Mouse (Mus musculus) right cerebral cortex, adult 18-20 months (tissue): ENCODE results near the gene Snrnp70.
"Not testable (repeated sequence)": the region's sequence is repeated elsewhere in the genome, so short reads cannot be mapped to it uniquely, and the experiment has no call there.

Experiments used
- DNase-seq: peaks from one replicate; pipeline ENCODE4 v3.0.0; 2022; ENCODE audit warnings: mixed read lengths

The Snrnp70 gene

DNA sequence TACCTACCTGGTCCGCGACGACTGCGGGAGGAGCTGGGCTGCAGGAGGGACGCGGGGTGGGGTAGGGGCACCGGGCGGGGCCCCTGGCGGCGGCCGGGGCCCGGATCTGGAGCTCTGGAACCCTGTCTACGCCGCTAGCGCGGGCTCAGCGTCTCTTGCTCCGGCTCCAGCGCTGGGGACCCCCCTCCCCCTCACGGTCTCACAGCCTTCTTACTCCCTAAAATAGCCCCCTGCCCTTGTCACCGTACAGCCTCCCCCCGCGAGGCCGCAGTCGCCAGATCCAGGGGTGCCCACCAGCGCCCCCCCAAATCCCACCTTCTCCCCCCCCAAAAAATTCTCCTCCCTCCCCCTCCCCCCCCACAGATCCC is 28.9 kb downstream of the Snrnp70 start, which contains the start of gene Ppfia3:
Gene Ppfia3, minus strand, starts transcription at position 368 of the 368 bp plus-strand sequence.
- no peak for DNase-seq

DNA sequence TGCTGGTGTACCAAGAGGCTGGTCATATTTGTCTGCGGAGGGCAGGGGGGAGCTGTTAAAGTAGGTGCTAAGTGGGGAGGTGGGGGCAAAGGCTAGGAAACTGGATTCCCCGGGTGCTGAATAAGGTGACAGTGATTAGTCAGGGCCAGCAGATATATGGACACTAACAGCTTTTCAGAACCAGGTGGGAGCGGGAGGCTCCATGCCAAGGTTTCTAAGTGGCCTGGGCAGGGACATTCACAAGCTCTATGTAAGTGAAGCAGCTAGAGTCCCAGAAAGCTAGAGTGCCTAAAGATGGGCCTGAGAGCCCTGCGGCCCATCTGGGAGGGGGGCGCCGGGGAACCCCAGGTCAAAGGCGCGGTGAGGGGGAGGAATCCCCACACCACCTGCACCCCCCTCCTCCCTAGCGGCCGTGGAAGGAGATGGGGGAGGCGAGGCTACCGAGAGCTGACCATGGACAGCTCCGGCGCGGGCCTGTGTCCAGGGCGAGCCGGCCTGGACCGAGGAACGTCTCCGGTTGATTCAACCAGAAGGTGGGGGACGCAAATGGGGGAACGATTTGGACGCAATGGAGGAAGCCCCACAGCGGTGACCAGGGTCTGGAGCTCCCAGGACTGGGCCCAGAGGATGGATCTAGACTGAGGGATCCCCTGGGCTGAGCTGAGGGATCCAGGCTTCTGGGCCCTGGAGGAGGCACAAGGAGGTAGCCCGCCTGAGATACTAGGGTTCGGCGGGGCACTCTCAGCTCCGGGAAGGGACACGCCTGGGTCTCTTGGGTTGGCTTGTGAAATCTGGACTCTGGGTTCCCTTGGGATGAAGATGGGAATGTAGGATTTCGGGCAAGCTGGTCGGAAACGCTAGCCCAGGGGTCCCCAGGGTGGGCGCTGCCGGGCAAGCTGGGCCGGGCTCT is 29.5 kb downstream of the Snrnp70 start:
- no peak for DNase-seq

DNA sequence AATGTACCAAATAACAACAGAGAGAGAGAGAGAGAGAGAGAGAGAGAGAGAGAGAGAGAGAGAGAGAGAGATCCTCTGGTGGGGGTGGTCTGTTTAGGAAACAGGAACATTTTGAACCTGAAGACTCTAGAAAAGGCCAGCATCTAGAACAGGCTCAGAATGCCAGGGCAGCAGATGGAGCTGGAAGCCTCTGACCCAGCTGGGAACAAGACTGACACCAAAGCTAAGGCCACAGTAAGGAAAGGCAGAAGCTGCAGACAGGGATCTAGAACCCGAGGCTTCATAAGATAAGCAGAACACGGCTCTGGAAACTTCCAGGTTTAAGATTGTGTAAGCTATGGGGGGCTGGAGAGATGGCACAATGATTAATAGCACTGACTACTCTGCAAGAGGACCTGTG is 31.6 kb downstream of the Snrnp70 start:
- DNase-seq, result no peak

DNA sequence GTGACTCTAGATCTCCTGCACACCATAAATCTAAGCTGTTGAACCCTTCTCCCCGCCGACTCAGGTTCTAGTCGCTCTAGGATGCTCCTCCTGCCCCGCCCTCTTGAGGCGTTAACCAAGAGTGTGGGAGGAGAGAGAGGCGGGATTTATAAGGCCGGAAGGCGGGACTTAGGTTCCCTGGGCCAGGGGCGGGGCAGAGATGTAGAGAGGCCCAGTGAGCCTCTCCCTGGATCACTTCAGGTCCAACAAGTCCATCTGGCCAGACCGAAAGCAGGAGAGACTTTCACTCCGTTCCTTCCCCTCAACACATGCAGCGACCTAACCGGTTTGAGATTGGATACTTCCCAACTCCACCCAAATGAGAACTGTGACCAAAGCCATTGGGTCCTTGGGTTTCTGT is 32.7 kb downstream of the Snrnp70 start:
- DNase-seq, result no peak

DNA sequence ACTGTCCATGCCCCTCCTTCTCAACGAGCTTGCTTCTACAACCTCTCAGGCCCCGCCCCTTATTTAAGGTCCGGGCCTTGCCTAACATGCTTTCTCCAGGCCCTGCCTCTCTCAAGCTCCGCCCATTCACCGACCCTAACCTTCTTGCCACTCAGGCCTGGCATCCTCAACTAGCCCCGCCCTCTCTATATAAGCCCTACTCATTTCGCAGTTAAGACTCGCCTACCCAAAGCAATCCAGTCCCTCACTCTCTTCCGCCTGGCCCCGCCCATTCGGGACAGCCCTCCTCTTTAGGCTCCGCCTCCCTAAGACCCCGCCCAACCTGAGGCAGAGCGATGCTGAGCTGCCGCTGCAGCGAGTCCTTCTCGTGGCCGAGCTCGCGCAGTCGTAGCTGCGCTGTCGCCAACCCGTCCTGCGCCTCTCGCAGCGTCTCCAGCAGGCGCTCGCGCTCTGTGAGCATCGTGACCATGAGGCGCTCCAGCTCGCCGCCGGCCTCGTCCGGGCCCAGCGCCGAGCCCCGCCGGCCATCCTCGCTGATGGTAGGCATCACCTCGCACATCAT is 34.2 kb downstream of the Snrnp70 start:
- peak; percentile 89 for DNase-seq

DNA sequence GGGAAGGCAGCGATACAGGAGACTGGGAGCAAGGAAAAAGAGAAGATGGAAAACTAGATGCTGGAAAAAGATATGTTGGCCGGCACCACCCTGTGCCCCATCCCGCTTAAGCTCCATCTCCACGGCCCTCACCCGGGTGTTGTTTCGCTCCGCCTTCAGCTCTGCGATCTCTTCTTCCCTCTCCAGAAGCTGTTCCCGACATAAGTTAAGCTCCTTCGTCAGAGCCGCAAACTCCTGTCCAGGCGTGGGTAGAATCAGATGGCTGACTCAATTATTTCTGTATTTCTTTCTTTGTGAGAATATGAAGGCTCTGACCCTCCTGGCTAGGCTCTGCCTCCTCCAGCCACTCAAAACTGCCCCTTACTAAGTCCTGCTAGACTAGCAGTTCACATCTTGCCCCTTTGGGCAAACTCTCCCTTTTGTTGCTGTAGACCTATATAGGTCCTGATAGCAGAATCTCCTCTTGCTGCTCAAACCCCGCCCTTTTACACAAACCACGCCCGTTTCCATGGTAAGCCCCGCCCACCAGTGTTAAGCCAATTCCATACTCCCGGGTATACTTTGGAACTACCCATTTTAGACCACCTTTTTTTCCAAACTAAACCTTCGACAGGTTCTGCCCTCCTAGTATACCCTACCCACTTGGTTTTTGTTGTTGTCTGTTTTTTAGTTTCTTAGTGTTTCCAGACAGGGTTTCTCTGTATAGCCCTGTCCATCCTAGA is 35.0 kb downstream of the Snrnp70 start:
- DNase-seq, result no peak

DNA sequence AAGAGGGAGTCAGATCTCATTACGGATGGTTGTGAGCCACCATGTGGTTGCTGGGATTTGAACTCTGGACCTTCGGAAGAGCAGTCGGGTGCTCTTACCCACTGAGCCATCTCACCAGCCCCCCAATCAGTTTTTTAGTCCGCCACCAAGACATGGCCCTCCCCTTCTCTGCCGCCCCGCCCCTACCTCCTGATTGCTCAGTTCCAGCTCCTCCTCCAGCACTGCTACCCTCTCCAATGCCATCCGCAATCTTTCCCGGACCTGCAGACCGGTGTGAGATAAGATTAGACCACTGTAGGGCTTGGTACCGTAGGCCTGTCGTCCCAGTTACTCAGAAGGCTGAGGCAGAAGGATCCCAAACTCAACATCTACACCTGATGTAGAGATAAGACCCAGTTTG is 36.5 kb downstream of the Snrnp70 start:
- DNase-seq, result not testable (repeated sequence)

DNA sequence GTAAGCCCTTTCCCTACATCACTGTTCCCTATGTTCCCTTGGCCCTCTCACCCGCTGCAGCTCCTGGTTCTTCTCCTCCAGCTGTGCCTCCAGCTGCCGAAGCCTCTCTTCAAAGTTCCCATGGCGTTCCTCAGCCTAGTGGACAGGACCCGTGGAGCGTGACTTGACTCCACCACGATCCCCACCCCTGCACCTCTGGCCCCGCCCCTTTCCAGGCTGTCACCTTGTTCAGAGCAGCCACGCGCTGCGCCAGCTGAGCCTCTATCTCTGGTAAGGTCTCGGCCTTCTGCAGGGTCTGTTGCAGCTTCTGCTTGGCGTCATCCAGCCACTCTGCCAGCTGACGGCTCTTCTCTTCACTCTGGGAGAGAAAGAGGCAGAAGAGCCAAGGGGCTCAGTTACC is 39.5 kb downstream of the Snrnp70 start:
- no peak for DNase-seq

DNA sequence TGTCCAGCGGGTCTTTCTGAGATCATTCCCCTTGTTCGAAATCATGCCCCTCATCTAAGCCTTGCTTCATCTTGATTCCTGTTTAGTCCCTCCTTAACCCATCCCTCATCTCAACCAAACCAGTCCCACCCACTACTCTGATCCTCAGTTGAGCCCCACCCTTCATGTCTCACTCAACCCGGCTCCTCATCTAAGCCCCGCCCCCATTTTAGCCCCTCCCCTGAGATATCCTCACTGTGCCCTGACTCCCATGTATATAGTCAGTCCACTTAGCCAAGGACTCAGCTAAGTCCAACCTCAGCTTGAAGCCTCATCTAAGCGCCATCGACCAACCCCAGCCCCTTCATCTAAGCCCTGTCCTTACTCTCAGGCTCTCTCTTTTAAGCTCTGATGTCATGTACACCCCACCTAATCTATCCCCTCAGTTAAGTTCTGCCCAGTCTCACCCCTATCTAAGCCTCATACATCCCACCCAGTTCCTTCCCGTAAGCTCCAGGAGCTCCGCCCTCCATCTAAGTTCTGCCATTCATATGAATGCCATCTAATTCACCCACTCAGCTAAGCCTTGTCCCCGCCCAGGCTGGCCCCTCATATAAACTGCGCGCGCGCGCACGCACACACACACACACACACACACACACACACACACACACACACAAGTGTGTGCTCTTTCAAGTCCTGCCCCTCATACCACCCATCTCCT is 40.1 kb downstream of the Snrnp70 start:
- DNase-seq, result no peak

DNA sequence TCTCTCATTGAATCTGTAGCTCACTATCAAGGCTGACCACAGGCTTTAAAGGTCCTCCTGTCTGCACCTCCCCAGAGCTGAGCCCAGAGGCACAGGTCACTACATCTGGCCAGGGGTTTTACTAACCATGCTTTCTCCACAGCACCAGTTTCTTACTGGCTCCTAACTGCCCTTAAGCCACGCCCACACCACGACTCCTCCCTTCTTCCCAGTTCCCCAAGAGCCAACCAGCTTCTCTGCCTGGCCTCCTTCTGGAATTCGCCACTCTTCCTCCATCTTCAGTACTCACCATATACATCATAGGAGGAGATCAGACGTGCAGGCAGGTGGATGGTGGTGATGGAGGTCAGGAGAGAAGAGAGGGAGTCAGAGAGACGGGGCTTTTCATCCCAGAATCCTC is 42.5 kb downstream of the Snrnp70 start:
- DNase-seq, result no peak

DNA sequence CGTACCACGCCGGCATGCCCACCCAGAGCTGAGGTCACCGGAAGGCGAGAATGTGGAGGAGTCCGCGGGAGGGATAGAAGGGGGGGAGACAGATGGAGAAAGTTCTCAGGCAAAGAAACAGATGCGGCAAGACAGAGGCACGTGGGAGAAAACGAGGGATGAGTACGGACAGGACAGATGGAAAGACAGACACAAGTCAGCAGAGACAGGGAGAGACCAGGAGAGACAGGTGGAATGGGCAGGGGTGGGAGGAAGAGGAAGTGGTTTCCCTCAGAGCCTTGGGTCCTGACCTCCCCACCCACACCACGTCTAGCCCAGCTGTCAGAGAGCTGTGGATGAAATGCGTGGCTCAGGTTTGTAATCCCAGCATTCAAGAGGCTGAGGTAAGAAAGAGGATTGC is 48.6 kb downstream of the Snrnp70 start:
- no peak for DNase-seq

DNA sequence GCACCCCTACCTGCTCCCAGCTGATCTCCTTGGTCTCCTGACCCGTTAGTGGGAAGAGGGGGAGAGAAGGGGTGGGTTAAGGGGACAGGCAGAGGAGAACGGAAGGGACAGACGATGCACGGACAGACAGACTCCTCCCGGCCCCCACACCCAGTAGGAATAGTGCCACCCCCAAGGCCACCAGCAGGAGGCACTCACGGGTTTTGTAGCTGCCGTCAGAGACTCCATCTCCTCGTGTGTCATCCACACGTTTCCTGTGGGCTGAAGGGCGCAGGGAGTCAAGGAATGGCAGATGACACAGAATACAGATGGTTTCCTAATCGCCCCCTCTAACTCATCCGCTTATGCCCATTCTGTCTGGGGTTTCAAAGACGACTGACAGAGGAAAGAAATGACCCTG is 52.0 kb downstream of the Snrnp70 start:
- no peak for DNase-seq

DNA sequence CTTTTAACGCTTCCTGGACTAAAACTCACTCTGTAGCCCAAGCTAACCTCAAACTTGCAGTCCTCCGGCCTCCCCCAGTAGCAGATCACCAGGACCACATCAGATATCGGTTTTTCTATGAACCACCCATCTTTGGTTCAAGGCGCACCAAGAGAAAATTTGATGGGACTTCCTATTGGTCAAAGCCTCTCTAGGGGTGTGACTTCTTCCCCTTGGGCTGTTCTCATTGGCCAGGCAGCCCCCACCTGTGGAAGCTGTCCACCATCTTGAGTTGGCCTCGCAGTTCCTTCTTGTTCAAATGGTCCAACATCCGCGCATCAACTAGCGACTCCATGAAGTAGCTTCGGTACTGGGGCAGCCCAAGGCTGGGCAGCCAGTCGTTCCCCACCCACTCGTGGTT is 53.5 kb downstream of the Snrnp70 start:
- DNase-seq, result no peak

DNA sequence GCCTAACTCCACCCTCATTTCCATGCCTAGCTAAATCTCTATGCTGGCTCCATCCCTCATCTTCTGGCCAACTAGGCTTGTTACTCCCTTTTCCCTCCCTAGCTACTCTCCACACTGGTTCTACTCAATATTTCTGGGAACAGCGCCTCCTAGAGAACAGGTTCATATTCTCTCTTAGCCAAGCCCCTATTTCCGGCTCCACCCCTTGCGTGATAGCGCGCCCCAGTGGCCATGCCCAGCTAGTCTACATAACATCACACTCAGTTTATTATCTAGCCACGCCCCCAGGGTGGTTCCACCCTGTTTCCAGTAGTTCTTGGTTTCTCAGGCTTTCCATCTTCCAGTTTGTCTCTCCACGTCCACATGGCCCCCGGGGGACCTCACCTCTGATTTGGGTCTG is 54.2 kb downstream of the Snrnp70 start:
- peak; percentile 82 for DNase-seq

DNA sequence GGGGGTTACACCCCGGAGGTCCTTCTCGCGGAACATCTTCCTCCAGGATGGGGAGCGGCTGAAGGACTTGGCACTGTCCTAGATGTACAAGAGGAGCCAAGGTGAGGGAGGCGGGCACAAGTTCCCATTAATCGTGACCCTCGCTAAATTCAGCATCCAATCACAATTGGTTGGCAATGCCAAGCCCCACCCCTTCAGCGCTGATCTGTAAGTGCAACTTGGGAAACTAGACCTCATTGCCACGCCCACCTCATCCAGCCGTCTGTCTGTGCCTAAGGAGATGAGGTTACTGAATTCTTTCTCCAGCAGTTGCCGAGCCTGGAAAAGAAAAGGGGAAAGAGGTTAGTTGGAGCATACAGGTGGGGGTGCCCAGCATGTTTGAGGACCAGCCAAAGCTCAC is 54.9 kb downstream of the Snrnp70 start:
- DNase-seq, result no peak

DNA sequence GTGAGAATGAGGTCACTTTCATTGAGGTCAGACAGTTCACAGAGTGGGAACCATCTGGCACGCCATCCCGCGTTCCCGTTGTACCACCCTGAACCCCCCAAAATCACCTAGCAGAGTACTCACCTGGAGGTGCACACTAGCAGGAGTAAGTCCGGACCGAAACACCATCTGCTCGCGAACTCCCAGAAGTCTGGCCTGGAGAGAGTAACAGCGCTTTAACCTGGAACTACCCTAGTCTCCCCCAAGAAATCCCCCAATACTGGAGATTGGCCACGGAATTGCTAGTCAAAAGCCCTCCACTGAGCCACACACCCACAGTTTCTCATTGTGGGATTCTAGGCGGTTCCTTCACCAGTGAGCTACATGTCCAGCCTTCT is 55.5 kb downstream of the Snrnp70 start:
- DNase-seq, result no peak

DNA sequence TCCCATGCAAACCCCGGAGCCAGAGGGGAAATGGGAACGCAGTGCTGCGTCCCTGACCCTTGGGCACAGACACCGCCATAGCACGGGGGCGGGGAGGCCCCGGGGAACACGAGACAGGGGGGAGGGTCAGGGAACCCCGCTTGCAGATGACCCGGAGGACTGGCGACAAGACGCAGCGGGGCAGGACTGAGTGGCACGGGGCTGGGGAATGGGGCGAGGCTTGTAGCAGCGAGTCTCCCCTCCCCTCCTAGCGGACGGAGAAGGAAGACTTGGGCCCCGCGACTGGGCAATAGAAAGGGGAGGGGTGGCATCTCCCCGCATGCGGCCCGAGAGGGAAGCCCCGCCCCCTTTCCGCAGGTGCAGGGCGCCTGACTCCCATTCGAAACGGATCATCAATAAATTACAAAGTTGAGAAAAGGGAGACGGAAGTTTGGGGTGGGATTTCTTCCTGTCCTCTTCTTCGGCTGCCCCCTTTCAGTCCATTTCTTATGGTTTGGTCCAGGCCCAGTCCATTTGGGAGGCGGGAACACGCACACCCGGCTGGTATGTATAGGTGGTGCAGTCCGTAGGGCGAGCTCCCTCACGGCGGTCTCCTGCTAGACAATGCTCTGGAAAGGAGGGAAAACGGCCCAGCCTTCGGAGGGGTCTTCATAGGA is 56.0 kb downstream of the Snrnp70 start:
- DNase-seq, result no peak

DNA sequence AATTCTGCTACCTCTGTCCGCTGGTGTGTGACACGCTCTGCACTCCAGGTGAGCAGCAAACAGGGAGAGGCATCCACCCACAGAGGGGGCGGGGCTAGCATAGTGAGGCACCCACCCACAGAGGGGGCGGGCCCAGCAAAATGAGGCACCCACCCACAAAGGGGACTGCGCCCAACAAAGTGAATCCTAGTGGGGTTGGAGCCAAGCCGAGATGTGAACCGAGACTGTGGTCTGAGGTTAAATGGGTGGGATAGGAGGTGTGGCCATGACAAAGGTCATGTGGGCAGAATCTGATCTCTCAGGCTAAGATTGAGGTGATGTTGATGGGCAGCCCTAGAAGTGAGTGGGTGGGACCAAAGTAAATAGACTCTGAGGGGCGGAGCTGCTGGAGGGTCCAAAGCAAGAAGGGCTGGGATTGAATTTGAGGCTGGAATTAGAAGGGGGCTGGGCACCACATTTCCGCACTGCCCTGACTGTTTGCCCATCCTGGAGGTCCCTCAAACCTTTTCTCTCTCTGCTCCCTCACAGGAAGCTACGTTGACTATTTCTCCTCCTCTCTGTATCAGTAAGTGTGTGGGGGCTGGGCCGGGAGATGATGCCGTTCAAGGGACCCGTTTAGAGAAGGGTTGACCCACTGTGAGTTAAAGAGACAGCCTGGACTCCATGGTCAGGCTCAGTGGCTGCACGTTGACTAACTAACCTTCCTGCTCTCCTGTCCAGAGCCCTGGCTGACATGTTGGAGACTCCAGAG is 57.2 kb downstream of the Snrnp70 start:
- no peak for DNase-seq

DNA sequence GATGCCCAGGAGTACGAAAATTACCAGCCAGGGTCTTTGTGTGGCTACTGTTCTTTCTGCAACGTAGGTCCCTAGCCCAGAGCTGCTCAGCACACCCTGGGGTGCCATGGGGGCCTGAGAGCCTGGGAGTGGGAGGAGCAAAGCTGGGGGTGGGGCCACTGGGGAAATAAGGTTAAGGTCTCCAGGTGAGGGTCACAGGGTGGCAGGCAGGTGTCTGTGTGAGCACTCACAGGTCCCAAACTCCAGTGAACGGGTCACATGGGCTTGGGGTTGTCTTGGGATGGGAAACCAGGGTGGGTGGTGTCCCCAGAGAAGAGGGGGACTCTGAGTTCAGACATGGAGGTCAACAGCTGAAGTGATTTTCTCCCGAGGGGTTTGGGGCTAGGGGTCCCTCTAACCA is 58.1 kb downstream of the Snrnp70 start:
- DNase-seq, result no peak

DNA sequence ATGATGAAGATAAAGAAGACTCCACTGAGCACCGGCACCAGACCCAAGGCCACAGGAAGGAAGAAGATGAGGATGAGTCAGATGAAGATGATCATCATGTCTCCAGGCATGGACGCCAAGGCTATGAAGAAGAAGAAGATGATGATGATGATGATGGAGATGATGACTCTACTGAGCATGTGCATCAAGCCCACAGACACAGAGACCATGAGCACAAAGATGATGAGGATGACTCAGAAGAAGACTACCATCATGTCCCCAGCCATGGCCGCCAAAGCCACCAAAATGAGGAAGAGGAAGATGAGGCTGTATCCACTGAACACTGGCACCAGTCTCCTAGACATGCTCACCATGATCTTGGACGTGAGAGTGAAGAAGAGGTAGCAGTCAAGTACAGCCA is 59.2 kb downstream of the Snrnp70 start:
- DNase-seq, result no peak

DNA sequence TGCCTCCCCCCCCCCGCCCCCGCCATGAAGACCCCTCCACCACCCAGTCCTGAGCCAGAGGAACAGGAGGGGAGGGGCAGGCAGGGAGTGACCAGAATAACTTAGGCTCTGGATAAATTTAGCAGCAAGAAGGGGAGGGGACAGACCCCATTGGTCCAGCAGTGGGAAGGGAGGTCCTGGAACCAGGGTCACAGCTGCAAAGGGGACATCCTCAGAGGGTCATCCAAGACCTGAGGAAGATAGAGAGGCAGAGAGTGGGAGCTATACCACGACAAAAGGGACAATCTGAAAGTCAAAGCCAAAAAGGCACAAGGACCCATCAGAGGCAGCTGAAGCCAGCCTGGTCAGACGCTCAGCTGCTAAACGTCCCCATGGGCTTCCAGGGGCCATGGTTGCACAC is 60.5 kb downstream of the Snrnp70 start, which contains the start of gene Hrc:
Gene Hrc, plus strand, starts transcription at position 235 of the 400 bp plus-strand sequence.
- DNase-seq, result no peak

DNA sequence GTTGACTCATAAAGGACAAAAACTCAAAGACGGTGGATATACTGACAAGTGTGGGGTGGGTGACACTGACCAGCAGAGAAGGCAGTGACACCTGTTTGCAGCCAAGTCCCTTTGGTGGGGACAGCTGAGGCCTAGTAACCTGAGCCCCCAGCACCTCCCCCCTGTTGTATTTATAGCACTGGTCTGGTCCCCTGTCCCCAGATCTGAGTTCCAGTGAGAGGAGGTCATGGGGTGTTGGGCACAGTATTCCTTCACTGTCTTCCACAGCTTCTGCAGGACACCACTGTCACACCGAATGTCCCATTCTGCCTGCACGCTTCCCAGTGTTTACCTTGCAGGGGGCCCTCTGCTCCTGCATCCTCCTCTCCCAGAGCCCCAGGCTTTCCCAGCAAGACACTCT is 60.9 kb downstream of the Snrnp70 start:
- DNase-seq, result no peak
